ENCODE assay signal across 35 mouse cellular contexts in genomic region chr12:55426300-55426699, GRCm38 (mm10).
"Had no signal": no experiment of that assay in that cellular context is flagged by ENCODE, and none has a peak within 500 bp of the region (broad histone marks: within the 10 kb centered on the region; RNA-seq: fewer than 3 reads in every experiment).

No protein-coding gene starts in this region.

- H3K4me3 ChIP-seq: heart, embryonic 10.5 days; heart, embryonic 12.5 days; heart, embryonic 13.5 days; heart, embryonic 15.5 days; hindbrain, embryonic 10.5 days; hindbrain, embryonic 12.5 days; hindbrain, embryonic 13.5 days; hindbrain, embryonic 15.5 days; intestine, embryonic 15.5 days; kidney, embryonic 15.5 days; layer of hippocampus, adult 2 months had no signal

- H3K4me2 ChIP-seq: heart, embryonic 11.5 days; heart, embryonic 12.5 days; heart, embryonic 13.5 days; heart, embryonic 15.5 days; hindbrain, embryonic 12.5 days; hindbrain, embryonic 13.5 days; hindbrain, embryonic 14.5 days; hindbrain, embryonic 15.5 days; intestine, embryonic 15.5 days; kidney, embryonic 15.5 days had no signal

- H3K36me3 ChIP-seq: heart, embryonic 10.5 days; heart, embryonic 12.5 days; heart, embryonic 13.5 days; heart, embryonic 15.5 days; hindbrain, embryonic 10.5 days; hindbrain, embryonic 12.5 days; hindbrain, embryonic 13.5 days; hindbrain, embryonic 15.5 days; intestine, embryonic 15.5 days; kidney, embryonic 15.5 days had no signal

- H3K9ac ChIP-seq: heart, embryonic 12.5 days; heart, embryonic 13.5 days; heart, embryonic 15.5 days; hindbrain, embryonic 12.5 days; hindbrain, embryonic 13.5 days; hindbrain, embryonic 14.5 days; hindbrain, embryonic 15.5 days; intestine, embryonic 15.5 days; kidney, embryonic 15.5 days had no signal

- H3K9me3 ChIP-seq: heart, embryonic 10.5 days; heart, embryonic 12.5 days; heart, embryonic 13.5 days; heart, embryonic 15.5 days; hindbrain, embryonic 10.5 days; hindbrain, embryonic 12.5 days; hindbrain, embryonic 13.5 days; hindbrain, embryonic 15.5 days; intestine, embryonic 15.5 days; kidney, embryonic 15.5 days had no signal

- H3K4me1 ChIP-seq: hindbrain, embryonic 10.5 days; hindbrain, embryonic 12.5 days; hindbrain, embryonic 13.5 days; hindbrain, embryonic 15.5 days; intestine, embryonic 15.5 days; kidney, embryonic 15.5 days had no signal

- ATAC-seq: hindbrain, embryonic 16.5 days; hindbrain, postnatal 0 days; inflammation-experienced regulatory T-cells, adult 6 months; intestine, embryonic 15.5 days; intestine, embryonic 16.5 days; intestine, postnatal 0 days had no signal

- H3K27ac ChIP-seq: heart, embryonic 10.5 days; heart, embryonic 13.5 days; heart, embryonic 15.5 days; hindbrain, embryonic 10.5 days; hindbrain, embryonic 12.5 days; hindbrain, embryonic 13.5 days; hindbrain, embryonic 14.5 days; hindbrain, embryonic 15.5 days; hindbrain, postnatal 0 days; intestine, embryonic 15.5 days; kidney, embryonic 15.5 days; kidney, postnatal 0 days; layer of hippocampus, adult 2 months had no signal

- DNase-seq: heart, postnatal 10 days; heart, postnatal 14 days; heart, postnatal 36 days; heart, postnatal 4 days; kidney, adult 11 months; kidney, adult 18-20 months; kidney, adult 2 months; kidney, adult 8-10 months; kidney, adult 9 months; kidney, postnatal 10 days; kidney, postnatal 14 days; kidney, postnatal 25 days; kidney, postnatal 36 days; kidney, postnatal 4 days; layer of hippocampus, adult 9-11 months; layer of hippocampus, postnatal 36 days had no signal

- H3K27me3 ChIP-seq: heart, embryonic 12.5 days; heart, embryonic 13.5 days; heart, embryonic 15.5 days; hindbrain, embryonic 12.5 days; hindbrain, embryonic 13.5 days; hindbrain, embryonic 15.5 days; intestine, embryonic 15.5 days; kidney, embryonic 15.5 days had no signal
